Mouse (Mus musculus) C2C12 (cell line): ENCODE results near the gene Apobec3. TPM values are rescaled to one million over a fixed set of nuclear protein-coding genes. Genes with fewer than 3 reads are reported as not detected.

ENCODE experiments used
- H3K27me3 ChIP-seq: one replicate; pipeline ENCODE4 v1.6.1; 2011; ENCODE audit not compliant: control insufficient read depth, insufficient read depth, insufficient read length
- H3K36me3 ChIP-seq: one replicate; pipeline ENCODE4 v1.6.1; 2011; ENCODE audit not compliant: control insufficient read depth, insufficient read depth
- H3K4me3 ChIP-seq: one replicate; pipeline ENCODE4 v1.5.1; 2011; ENCODE audit warnings: mild to moderate bottlenecking, control low read depth; ENCODE audit not compliant: poor library complexity, insufficient read depth, severe bottlenecking
- H3K79me2 ChIP-seq: one replicate; pipeline ENCODE4 v1.6.1; 2011; ENCODE audit not compliant: control insufficient read depth, insufficient read depth
- H3K79me3 ChIP-seq: one replicate; pipeline ENCODE4 v1.6.1; 2011; ENCODE audit warnings: low read depth, control low read depth
- H3ac ChIP-seq: one replicate; pipeline ENCODE3; 2011; ENCODE audit warnings: low read depth; ENCODE audit not compliant: control insufficient read depth, insufficient read length
- CEBPB ChIP-seq: IDR thresholded peaks from one replicate; pipeline ENCODE4 v1.6.1; 2011; ENCODE audit warnings: low read depth, mild to moderate bottlenecking, control low read depth, moderate library complexity
- CTCF ChIP-seq: IDR thresholded peaks from one replicate; pipeline ENCODE4 v1.5.1; 2011; ENCODE audit not compliant: control insufficient read depth, insufficient read depth, insufficient read length
- FOSL1 ChIP-seq: IDR thresholded peaks from one replicate; pipeline ENCODE4 v1.8.0; 2011; ENCODE audit warnings: mild to moderate bottlenecking, low read length; ENCODE audit not compliant: poor library complexity, insufficient read depth, severe bottlenecking
- MAX ChIP-seq: IDR thresholded peaks from one replicate; pipeline ENCODE4 v1.6.1; 2011; ENCODE audit warnings: mild to moderate bottlenecking, control low read depth
- MYOD1 ChIP-seq: IDR thresholded peaks from one replicate; pipeline ENCODE4 v1.6.1; 2011; ENCODE audit warnings: low read depth; ENCODE audit not compliant: control insufficient read depth, insufficient read length
- MYOG ChIP-seq: IDR thresholded peaks from one replicate; pipeline ENCODE4 v1.6.1; 2011; ENCODE audit not compliant: control insufficient read depth, insufficient read length; ENCODE audit errors: extremely low read depth
- USF1 ChIP-seq: IDR thresholded peaks from one replicate; pipeline ENCODE4 v1.6.1; 2011; ENCODE audit warnings: low read depth, mild to moderate bottlenecking, control low read depth, moderate library complexity
- polyA plus RNA-seq: library from polyadenylated mRNA; unstranded; fragments of >200 nt; fragmentation: generic; extraction: Trizol; gene quantifications from one replicate; pipeline ENCODE4 v1.2.1, GENCODE M21; 2012; ENCODE audit warnings: missing spikeins

Apobec3 gene
- polyA plus RNA-seq, 1 experiment, result 24.0 TPM

DNA sequence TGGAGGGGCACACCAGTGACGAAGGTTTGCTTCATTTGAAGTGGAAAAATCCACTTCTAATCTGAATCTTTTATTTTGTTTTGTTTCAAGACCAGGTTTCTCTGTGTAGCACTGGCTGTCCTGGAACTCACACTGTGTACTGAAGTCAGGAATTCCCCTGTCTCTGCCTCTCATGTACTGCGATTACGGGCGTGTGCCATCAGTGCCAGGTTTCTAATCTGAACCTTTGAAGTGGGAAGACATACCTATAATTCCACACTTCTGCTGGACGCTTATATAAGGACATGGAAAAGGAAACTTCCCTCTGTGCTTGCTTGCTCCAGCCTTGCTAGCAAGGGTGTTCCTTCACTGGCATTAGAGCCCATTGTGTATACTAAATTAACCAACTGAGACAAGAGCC, 32.5 kb upstream of the Apobec3 start:
- Histone ChIP-seq H3K79me3 (no peaks in the 10 kb centered on the region), H3ac (no peak overlapping the region), H3K79me2 (no peaks in the 10 kb centered on the region), H3K27me3 (peaks cover 11% of the 10 kb centered on the region), H3K4me3 (no peak overlapping the region), H3K36me3 (no peaks in the 10 kb centered on the region)
- no peak for TF ChIP-seq MAX
- no peak for TF ChIP-seq CTCF
- TF ChIP-seq FOSL1, result no peak
- TF ChIP-seq MYOD1, result no peak
- no peak for TF ChIP-seq CEBPB
- no peak for TF ChIP-seq MYOG
- TF ChIP-seq USF1, result no peak

DNA sequence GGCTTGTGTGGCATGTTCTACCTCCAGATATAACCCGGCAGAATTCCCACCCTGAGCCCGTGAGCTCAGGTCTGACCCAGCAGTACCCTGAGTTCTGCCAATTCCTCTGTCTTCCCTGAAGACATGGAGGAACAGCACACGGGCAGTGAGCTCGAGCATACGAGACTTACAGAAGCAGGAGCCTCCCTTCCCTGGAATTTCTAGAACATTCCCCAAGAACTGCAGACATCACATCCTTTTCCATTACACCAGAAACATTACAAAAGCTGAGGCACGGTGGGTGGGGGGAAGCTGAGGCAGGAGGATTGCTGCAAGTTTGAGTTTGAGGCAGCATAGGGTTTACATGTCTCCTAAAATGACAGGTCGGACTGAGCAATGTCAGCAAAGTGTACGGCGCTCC, 31.6 kb upstream of the Apobec3 start:
- TF ChIP-seq FOSL1 (no peak), USF1 (no peak), CEBPB (no peak), MAX (no peak), MYOD1 (no peak)
- Histone ChIP-seq H3K27me3 (peaks cover 7% of the 10 kb centered on the region), H3K4me3 (no peak overlapping the region), H3K79me2 (no peaks in the 10 kb centered on the region), H3K36me3 (no peaks in the 10 kb centered on the region), H3K79me3 (no peaks in the 10 kb centered on the region), H3ac (no peak overlapping the region)

DNA sequence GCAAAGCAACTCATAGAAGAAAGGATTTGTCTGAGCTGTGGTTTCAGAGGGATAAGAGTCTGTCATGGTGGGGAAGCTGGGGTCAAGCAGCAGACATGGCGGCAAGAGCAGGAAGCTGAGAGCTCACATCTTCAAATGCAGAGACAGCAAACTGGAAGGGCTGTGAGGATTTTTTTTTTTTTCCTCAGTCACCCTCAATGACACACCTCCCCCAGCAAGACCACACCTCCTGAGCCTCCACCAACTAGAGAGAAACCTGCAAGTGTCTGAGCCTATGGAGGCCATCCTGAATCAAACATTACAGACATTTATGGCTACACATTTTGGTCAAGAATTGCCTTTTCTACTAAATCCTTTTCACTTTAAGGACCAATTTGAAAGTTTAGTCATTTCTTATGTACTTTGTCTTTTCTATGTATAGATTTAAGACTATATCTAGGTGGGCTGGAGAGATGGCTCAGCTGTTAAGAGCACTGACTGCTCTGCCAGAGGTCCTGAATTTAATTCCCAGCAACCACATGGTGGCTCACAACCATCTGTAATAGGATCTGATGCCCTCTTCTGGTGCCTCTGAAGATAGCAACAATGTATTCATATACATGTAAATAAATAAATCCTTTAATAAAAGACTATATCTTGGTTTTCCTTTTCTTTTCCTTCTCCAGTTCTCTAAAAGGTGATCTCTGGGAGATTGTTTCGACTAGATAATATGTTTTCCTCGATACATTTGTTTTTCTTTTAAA, 24.0 kb upstream of the Apobec3 start:
- TF ChIP-seq CTCF (no peak), USF1 (no peak), MAX (no peak), MYOD1 (no peak), FOSL1 (no peak), CEBPB (no peak), MYOG (no peak)

DNA sequence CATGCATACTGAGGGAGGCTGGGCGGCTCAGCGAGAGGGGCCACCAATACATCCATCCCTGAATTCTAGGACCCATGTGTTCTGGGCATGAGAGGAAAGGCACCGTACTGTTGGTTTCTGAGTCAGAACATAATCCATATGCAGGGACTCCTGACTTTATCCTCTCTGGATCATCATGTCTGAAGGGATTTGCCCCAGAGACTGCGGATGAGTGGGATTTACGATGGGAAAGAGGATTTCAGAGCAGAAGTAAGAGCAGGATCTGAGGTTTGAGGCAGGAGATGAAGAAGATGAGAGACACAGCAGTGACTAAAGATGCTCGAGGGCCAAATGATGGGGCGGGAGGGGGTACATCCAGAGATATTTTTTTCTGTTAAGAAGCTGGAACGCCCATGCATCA, 17.9 kb upstream of the Apobec3 start:
- H3K79me3 ChIP-seq, result no peaks in the 10 kb centered on the region
- H3ac ChIP-seq, result no peak overlapping the region
- no peak overlapping the region for H3K4me3 ChIP-seq
- no peaks in the 10 kb centered on the region for H3K36me3 ChIP-seq
- TF ChIP-seq MYOD1, result no peak
- TF ChIP-seq CTCF, result no peak
- TF ChIP-seq MYOG, result no peak
- no peak for TF ChIP-seq USF1
- TF ChIP-seq FOSL1, result no peak
- TF ChIP-seq MAX, result no peak
- no peak for TF ChIP-seq CEBPB
- no peaks in the 10 kb centered on the region for H3K79me2 ChIP-seq
- H3K27me3 ChIP-seq, result no peaks in the 10 kb centered on the region

More for the DNA sequence above, 24.0 kb upstream of the Apobec3 start:
- no peak overlapping the region for H3K4me3 ChIP-seq
- H3K36me3 ChIP-seq, result no peaks in the 10 kb centered on the region
- H3ac ChIP-seq, result no peak overlapping the region
- no peaks in the 10 kb centered on the region for H3K79me2 ChIP-seq
- peaks cover 7% of the 10 kb centered on the region for H3K27me3 ChIP-seq
- H3K79me3 ChIP-seq, result no peaks in the 10 kb centered on the region

DNA sequence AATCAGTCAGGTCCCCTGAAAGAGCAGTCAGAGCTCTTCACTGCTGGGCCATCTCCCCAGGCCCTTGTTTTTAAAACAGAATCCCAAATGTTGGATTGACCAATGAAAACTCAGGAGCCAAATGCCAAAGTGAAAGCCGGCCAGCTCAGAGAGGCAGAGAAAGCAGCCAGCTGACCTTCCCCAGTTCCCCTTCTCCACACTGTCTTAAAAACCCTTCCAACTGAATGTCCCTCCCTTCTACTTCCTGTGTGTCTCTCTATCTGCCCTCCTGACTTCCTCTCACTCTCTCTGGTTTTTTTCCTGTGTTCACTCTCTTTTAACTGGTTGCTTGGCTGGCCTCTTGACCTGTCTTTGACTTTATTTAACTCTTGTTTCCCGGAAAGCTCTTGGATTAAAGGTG, 17.5 kb upstream of the Apobec3 start:
- Histone ChIP-seq H3K79me2 (no peaks in the 10 kb centered on the region), H3K27me3 (no peaks in the 10 kb centered on the region), H3ac (no peak overlapping the region), H3K36me3 (no peaks in the 10 kb centered on the region), H3K79me3 (no peaks in the 10 kb centered on the region), H3K4me3 (no peak overlapping the region)
- TF ChIP-seq CEBPB (no peak), CTCF (no peak), MYOG (no peak), USF1 (no peak), FOSL1 (no peak)
